Mouse (Mus musculus) liver, embryonic 14.5 days (tissue): Measurements from ENCODE around the gene Dtnbp1.

Experiments
- CTCF ChIP-seq: IDR thresholded peaks from 2 replicates; pipeline ENCODE4 v1.5.1; 2016; ENCODE audit warnings: antibody characterized with exemption, low read depth, control low read depth
- EP300 ChIP-seq: IDR thresholded peaks from 2 replicates; pipeline ENCODE4 v1.6.1; 2016; ENCODE audit warnings: antibody characterized with exemption, low read depth

DNA sequence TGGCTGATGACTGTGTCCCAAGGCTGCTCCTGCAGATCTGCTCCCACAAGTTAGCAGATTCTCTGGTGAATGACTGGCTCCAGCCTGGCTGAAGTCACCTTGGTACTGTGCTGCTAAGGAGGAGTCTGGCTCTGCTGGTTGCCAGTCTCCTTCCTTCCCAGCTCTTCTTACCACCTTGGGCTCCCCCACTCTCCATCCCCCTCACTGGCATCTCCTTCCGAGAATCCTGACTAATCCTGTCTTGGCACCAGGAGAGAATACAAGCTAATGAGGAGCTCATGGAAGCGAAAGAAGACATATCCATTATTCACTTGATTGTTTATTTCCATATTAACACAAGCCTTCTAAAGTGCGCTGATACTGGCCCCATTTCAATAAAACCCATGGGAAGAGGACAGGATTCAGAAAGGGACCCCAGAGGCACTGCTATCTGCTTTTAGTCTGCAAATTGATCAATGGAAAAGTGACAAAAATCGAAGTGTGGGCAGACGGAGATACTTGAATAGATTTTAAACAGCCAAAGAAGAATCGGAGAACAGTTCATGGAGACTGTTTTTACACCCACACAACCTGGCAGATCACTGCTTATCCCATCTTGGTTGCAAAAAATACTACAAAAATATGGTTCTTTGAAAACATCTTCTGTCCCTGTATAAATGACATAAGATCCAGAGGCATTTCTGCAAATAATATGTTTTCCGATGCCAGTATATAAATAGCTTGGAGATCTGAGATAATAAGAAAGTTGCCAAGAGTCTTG lies 47.5 kb upstream of the Dtnbp1 start:
- TF ChIP-seq EP300 (no peak), CTCF (no peak)
